Mouse (Mus musculus) liver, embryonic 14.5 days (tissue): Measurements from ENCODE around the gene Dbx1. TPM values are rescaled to one million over a fixed set of nuclear protein-coding genes. Genes with fewer than 3 reads are reported as not detected.

ENCODE experiments used
- ATAC-seq: fragments of 200-750 bp; cut with Nextera tagmentation; 2 replicates; pipeline ENCODE4 v1.8.0; 2017; ENCODE audit warnings: moderate number of reproducible peaks, mild to moderate bottlenecking, moderate library complexity; ENCODE audit not compliant: insufficient read depth
- DNase-seq, 3 experiments: peaks; one replicate each; pipeline ENCODE4 v3.0.0-alpha.2; 2012 to 2013; ENCODE audit warnings: low read depth in 3 of 3, low spot score in 3 of 3
- H3K27ac ChIP-seq: fragments of 300-500 bp; sonication (generic); 2 replicates; pipeline ENCODE4 v1.5.1; 2014; ENCODE audit warnings: moderate library complexity, mild to moderate bottlenecking, control low read depth, inconsistent platforms
- H3K27me3 ChIP-seq: fragments of 300-500 bp; sonication (generic); 2 replicates; pipeline ENCODE4 v1.6.1; 2014; ENCODE audit warnings: mild to moderate bottlenecking, low read length, moderate library complexity; ENCODE audit not compliant: control insufficient read depth, insufficient read depth
- H3K36me3 ChIP-seq: fragments of 300-500 bp; sonication (generic); replicated peaks from 2 replicates; pipeline ENCODE4 v1.6.1; 2014; ENCODE audit warnings: low read depth; ENCODE audit not compliant: control insufficient read depth, insufficient read depth
- H3K4me1 ChIP-seq, 2 experiments: fragments of 200-500 bp in 1 of 2; fragments of 300-500 bp in 1 of 2; sonication (generic) in 1 of 2; replicated peaks; 2 replicates each; pipeline ENCODE4 v1.6.1; 2012 to 2014; ENCODE audit warnings: antibody characterized with exemption in 1 of 2, inconsistent platforms in 1 of 2, low read length in 1 of 2; ENCODE audit not compliant: control insufficient read depth in 2 of 2, insufficient read depth in 2 of 2
- H3K4me2 ChIP-seq: fragments of 300-500 bp; sonication (generic); 2 replicates; pipeline ENCODE4 v1.6.1; 2014; ENCODE audit warnings: low read depth, mild to moderate bottlenecking, control low read depth, moderate library complexity
- H3K4me3 ChIP-seq, 2 experiments: fragments of 200-500 bp in 1 of 2; fragments of 300-500 bp in 1 of 2; sonication (generic) in 1 of 2; 2 replicates each; pipeline ENCODE4 v1.5.1; 2012 to 2014; ENCODE audit warnings: low read depth in 2 of 2, low read length in 2 of 2, mild to moderate bottlenecking in 2 of 2, control low read depth in 1 of 2, inconsistent platforms in 1 of 2, moderate library complexity in 1 of 2; ENCODE audit not compliant: insufficient read depth in 1 of 2
- H3K9ac ChIP-seq: fragments of 300-500 bp; sonication (generic); replicated peaks from 2 replicates; pipeline ENCODE4 v1.6.1; 2014; ENCODE audit warnings: mild to moderate bottlenecking, control low read depth, moderate library complexity
- H3K9me3 ChIP-seq: fragments of 300-500 bp; sonication (generic); 2 replicates; pipeline ENCODE4 v1.6.1; 2016; ENCODE audit warnings: low read length, mixed read lengths; ENCODE audit not compliant: control insufficient read depth
- CTCF ChIP-seq: IDR thresholded peaks from 2 replicates; pipeline ENCODE4 v1.5.1; 2016; ENCODE audit warnings: antibody characterized with exemption, low read depth, control low read depth
- EP300 ChIP-seq: IDR thresholded peaks from 2 replicates; pipeline ENCODE4 v1.6.1; 2016; ENCODE audit warnings: antibody characterized with exemption, low read depth
- WGBS: fragments of 180-500 bp; shearing (Covaris S2); extraction: QIAGEN DNeasy Blood & Tissue Kit; methylation state at CpG from one replicate; pipeline ENCODE4 v1.1.7; 2014; ENCODE audit not compliant: insufficient replicate concordance; 5-methylcytosine and 5-hydroxymethylcytosine counted together
- polyA plus RNA-seq, 2 experiments: library from polyadenylated mRNA; depleted of rRNA in 1 of 2; stranded (reverse) in 1 of 2; unstranded in 1 of 2; fragments of >200 nt; fragmentation: Nextera tagmentation in 1 of 2; extraction: Ambion mirVana in 1 of 2; gene quantifications; 2 replicates each; pipeline versions ENCODE4 v1.2.1 to v1.2.3; 2012 to 2014

Gene Dbx1
- polyA plus RNA-seq, 2 experiments = not detected

DNA sequence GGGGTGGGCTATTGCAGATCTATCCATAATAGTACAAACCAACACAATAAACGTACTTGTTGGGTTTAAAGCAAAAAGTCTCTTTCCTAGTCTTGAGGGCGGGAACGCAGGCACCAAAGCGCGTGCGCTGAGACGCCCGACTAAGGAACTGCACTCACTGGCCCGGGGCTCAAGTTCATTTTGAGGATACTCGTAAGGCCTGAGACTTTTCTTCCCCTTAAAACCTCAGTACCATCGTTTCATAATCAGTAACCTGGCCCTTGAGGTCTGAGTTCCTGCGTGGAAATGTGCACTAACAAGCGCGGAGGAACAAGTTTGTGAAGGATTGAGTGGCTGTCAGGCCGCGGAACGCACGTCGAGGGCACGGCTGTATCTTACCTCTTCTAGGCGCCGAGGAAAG, 678 bp downstream of the Dbx1 start:
- no peak for DNase-seq
- Histone ChIP-seq H3K27ac (no peak overlapping the region), H3K4me2 (no peak overlapping the region), H3K4me3 (no peak overlapping the region), H3K4me1 (no peaks in the 10 kb centered on the region), H3K9me3 (no peaks in the 10 kb centered on the region), H3K36me3 (no peaks in the 10 kb centered on the region), H3K9ac (no peak overlapping the region), H3K27me3 (peaks cover 91% of the 10 kb centered on the region)
- 1% methylated on average over 22 of the region's 22 CpGs for WGBS
- no peak for ATAC-seq
- no peak for TF ChIP-seq EP300
- no peak for TF ChIP-seq CTCF

DNA sequence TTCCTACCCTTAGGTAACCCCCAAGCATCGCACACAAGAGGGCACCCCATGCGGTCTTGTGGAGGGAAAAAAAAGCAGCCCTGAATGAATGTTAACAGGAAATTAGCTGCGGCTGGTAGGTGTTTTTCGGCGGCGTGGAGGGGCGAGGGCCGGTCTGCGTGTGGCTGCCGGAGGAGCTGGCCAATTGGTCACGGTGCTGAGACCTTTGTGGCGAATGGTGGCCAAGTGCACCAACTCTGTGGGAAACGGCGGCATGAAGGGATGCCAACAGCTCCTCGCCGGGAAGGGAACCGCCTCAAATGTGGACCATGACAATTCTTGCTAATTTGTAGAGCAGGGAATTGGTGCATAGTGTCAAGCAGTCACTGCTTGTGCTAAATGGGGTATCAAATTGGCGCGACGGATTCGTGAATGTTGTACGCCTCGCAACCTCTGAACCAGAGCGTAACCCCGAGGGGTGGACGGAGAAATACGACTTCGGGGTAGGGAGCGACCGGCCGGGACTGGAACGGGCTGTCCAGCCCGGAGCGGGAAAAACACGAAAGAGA, 1.5 kb downstream of the Dbx1 start:
- ATAC-seq (no peak), DNase-seq (no peak)
- Histone ChIP-seq H3K36me3 (no peaks in the 10 kb centered on the region), H3K27me3 (peaks cover 88% of the 10 kb centered on the region), H3K4me1 (no peaks in the 10 kb centered on the region), H3K27ac (no peak overlapping the region), H3K4me3 (no peak overlapping the region), H3K4me2 (no peak overlapping the region), H3K9me3 (no peaks in the 10 kb centered on the region), H3K9ac (no peak overlapping the region)
- TF ChIP-seq CTCF = no peak
- TF ChIP-seq EP300 = no peak
- WGBS = 2% methylated on average over 35 of the region's 35 CpGs

DNA sequence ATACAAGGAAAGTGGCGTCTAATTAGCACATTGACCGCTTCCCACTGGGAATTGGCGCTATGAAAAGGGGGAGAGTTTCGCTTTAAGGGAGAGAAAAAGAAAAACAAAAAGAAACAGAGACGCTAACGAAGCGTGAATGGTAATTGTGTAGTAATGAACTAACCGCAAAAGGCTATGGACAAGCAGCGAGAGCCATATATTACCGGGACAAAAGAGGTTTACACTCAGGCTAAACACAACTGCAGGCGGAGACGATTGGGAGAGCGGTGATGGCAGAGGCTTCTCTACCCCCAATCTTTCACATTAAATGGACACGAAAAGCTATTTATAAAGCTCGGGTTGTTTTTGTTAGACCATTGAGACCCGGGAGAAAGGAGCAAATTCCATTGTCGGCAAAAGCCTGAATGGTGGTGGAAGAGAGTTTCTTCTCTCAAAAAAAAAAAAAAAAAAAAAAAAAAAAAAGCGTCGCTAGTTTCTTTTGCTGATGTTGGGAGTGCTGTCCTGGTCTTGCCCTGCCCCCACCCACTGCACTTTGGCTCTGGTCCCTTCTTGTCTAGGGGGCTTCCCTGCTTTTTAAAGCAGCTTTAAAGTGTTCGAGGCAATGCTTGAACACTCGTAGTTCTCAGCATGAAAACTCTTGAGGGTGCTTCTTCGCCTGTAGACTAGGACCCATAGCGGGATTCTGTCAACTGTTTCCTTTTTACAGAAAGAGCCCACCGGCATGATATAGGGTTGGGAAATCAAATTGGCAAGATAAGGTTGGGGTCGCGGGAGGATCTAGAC, 2.2 kb downstream of the Dbx1 start:
- ATAC-seq (no peak), DNase-seq (no peak)
- WGBS = 2% methylated on average over 25 of the region's 26 CpGs
- Histone ChIP-seq H3K4me1 (no peaks in the 10 kb centered on the region), H3K9me3 (no peaks in the 10 kb centered on the region), H3K4me3 (no peak overlapping the region), H3K9ac (no peak overlapping the region), H3K36me3 (no peaks in the 10 kb centered on the region), H3K27me3 (peaks cover 81% of the 10 kb centered on the region), H3K4me2 (peak overlapping the region; percentile 51), H3K27ac (no peak overlapping the region)
- TF ChIP-seq CTCF (no peak), EP300 (no peak)

DNA sequence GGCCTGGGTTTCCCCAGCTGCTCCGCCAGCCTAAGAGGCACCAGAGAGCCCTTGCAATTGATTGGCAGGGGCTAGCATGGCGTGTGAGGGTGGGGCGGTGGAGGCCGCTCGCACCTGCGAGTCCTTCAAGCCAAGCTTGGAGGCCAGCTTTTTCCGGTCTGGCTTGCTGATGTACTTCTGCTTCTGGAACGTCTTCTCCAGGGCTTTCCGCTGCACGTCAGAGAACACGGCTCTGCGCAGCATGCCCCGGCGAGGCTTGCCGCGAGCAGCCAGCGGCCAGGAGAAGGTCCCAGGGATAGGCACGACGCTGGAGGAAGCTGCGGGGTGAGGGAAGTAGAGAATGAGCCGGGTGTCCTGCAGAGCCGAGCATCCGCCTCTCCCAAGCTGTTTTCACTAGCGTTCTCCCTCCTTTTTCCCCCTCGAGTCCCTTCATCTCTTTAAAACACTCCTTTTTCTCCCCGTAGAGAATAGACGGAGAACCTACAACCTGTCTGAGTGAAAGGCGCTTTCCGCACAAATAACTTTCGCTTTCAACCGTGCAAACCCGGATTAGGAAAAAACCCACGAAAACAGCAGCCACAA, 3.2 kb downstream of the Dbx1 start:
- DNase-seq (no peak), ATAC-seq (no peak)
- H3K4me3 ChIP-seq = peak overlapping the region in 1 of 2 experiments; percentile 40; a peak in 2 of 4 replicates
- no peak overlapping the region for H3K27ac ChIP-seq
- H3K9me3 ChIP-seq = no peaks in the 10 kb centered on the region
- no peaks in the 10 kb centered on the region for H3K4me1 ChIP-seq
- H3K36me3 ChIP-seq = no peaks in the 10 kb centered on the region
- WGBS = under 1% methylated on average over 33 of the region's 33 CpGs
- peak overlapping the region; percentile 51 for H3K4me2 ChIP-seq
- no peak overlapping the region for H3K9ac ChIP-seq
- H3K27me3 ChIP-seq = peaks cover 71% of the 10 kb centered on the region
- TF ChIP-seq CTCF (no peak), EP300 (no peak)

DNA sequence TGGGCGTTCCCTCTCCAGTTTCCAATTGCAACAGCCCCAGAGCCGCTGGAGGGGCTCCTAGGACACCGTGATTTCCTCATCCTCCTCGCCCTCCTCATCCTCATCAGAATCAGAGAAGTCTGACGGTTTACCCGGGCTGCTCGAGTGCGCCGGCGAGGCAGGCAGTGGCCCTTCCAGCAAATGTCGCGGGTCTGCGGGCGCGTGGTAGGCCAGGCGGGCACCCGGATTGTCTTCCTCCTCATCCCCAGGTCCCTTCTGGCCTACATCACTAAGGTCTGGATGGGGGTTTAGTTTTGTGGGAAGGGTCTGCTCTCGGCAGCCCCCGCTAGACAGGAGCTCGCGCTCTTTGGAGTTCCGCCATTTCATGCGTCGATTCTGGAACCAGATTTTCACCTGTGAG, 4.3 kb downstream of the Dbx1 start:
- no peak overlapping the region for H3K9ac ChIP-seq
- H3K36me3 ChIP-seq = no peaks in the 10 kb centered on the region
- TF ChIP-seq EP300 (no peak), CTCF (no peak)
- H3K4me1 ChIP-seq = no peaks in the 10 kb centered on the region
- WGBS = 6% methylated on average over 24 of the region's 24 CpGs
- no peak overlapping the region for H3K4me2 ChIP-seq
- peaks cover 63% of the 10 kb centered on the region for H3K27me3 ChIP-seq
- no peak for DNase-seq
- no peak overlapping the region for H3K4me3 ChIP-seq
- ATAC-seq = no peak
- no peaks in the 10 kb centered on the region for H3K9me3 ChIP-seq
- H3K27ac ChIP-seq = no peak overlapping the region
